Mouse (Mus musculus): ENCODE results near the gene Rrp15.

The Rrp15 gene

DNA sequence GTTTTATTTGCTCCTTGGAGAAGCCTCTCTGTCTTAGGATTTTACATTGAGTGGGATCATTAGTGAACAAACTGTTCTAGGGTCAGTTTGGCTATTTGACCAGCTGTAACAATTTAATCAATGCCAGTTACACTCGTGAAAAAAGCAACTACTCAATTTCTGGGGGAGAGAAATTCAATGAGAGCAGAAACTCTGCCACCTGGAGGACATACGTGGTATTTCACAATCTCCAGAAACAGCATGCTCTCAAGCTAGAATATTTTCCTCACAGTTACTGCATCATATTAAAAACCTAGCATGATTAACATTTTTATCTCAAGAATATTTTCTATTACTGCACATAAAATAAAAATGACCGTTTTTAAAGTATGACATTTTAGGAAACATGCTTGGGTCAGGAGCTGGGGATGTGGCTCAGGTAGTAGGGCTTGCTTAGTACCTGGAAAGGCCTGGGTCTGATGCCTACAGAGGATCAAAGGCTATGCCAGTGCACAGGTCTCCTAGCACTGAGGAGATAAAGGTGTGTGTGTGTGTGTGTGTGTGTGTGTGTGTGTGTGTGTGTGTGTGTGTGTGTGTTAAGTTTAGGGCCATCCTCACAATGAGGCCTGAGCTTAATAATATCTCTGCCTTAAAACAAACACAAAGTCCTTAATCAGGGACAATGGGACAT lies 36.2 kb downstream of the Rrp15 start:
- DNase-seq: peak; percentile 61

DNA sequence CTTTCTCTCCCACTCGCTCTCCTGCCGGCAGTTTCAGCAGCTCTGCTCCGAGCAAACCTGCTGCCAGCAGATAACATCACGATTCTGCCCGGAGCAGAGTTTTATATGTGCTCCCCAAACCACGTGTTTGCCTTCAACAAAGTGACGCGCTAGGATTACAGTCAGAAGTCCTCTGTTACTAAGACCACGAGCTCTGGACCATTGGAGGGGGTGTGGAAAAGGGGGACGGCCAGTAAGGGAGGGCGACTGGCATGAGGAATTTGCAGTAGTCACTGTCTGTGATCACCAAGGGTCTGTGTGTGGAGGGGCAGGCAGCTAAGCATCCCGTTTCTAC lies 43.3 kb downstream of the Rrp15 start, which contains the start of gene Tgfb2:
Gene Tgfb2 (minus strand): TSS at position 75 of the 334 bp plus-strand sequence.
- peak; percentile 26 for DNase-seq

DNA sequence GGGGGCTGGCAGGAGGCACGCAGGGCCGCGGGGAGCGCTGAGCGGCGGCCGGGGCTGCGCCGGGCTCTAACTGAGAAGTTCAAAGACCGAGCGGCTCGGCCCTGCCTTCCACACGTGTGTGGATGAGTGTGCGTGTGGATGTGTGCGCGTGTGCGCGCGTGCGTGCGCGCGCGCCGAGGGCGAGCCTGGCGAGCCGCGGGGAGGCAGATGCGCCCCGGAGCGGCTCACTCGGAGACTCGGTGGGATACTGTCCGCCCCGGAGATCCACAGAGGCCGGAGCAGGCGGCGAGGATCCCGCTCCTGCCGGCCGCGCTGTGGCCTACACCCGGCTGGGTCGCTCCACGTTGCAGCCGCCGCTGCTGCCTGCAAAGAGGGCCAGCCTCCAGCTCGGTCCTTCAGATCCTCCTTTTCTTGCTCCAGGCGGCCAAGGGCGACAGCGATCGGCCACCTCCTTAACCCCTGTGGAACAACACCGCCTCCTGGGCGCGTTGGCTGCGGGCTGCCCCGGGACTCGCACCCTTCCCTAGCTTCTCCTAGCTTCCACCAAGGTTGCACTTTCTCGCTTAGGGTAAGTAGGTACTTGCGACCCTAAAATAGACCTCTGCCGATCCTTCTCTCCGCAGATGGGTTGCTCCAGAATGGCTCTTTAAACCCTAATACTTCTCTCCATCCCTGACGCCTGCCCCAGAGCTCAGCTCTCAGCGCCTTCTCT lies 43.8 kb downstream of the Rrp15 start:
- peak; percentile 66 for DNase-seq

DNA sequence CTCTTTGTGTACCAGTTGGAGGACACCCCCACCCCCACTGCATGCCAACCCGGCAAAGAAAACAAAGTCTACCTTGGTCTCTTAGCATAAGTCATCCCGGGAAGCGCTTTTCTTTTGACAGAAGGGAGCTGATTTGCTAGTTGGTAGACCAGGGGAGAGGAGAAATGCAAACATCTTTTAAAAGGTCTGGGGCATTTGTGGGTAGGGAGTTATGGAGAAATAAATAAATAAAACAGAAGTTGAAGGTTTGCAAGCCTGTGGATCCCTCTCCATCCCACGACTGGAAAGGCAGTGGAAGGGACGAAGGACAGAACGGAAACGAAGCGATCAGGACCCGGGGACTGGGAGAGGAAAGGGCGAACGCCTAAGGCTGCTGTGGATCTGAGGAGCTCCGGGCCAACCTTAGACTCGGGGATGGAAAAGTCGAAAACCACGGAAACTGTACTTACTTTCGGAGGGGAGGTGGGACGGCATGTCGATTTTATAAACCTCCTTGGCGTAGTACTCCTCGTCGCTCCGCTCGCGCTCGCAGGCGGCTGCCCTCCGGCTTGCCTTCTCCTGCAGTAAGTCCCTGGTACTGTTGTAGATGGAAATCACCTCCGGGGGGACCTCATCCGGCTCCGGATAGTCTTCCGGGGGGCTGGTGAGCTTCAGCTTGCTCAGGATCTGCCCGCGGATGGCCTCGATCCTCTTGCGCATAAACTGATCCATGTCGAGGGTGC lies 45.0 kb downstream of the Rrp15 start:
- DNase-seq: peak; percentile 26

DNA sequence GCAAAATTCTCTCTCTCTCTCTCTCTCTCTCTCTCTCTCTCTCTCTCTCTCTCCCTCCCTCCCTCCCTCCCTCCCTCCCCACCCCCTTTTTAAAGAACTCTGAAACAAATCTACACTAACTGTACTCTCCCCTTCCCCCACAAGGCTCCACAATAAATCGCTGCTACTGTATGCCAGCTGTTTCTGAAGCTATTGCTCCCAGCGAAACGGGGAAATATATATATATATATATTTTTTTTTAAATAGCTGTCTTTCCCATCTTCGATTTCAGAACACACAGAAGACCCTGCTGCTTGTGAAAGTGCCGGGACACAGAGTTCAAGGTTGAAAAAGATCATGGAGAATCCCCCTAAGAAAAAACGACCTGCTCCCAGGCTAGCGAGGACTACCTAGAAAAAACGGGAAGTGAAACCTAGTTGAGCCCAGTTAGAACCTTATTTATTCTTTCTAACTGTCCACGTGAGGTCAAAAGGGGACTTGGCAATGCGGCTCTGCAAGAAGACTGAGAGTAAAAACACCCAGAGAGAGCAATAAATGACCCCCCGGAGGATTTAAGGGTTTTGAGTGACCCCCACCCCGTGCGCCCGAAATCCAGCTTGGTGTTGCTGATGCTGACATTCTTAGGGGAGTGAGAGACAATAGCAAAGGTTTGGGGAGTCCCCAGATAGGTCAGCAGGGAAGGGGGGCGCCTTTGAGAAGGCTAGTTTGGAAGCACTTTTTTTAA lies 45.7 kb downstream of the Rrp15 start:
- no peak for DNase-seq

DNA sequence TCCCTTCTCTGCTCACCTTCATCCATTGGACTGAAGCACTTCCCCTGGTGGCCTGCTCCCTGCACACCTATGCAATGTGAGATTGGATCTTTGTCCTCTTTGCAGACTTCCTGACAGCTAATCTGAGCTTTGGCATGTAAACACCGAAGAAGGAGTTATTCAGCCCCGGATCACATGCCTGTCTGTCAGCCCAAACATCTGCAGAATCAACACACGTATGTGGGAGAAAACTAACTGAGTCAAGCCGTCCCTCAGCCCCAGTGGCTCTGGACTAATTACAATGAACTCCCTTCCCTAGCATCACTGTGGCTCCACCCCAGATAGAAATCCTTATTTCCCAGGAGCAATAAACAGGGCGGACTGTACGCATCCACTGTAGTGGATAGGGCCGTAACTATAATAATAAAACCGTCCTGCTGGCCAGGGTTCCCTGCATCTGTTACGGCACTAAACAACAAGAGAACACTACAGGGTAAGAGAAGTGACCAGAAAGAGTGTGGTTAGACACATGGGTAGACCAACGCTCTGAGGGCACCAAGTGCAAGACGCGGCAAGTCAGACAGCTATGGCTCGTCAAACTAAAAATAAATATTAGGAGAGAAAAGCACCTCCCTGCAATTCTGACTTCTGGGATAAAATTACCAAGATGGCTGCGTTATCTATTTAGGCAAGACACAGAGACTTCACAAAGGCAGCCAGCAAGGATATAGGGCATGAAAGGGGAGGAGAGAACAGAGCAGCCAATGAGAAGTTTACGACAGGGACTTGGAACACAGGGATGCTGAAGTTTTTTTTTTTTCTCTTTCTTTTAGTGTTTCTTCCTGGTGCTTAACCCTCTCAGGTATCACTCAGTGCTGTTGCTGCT lies 46.5 kb downstream of the Rrp15 start:
- no peak for DNase-seq

DNA sequence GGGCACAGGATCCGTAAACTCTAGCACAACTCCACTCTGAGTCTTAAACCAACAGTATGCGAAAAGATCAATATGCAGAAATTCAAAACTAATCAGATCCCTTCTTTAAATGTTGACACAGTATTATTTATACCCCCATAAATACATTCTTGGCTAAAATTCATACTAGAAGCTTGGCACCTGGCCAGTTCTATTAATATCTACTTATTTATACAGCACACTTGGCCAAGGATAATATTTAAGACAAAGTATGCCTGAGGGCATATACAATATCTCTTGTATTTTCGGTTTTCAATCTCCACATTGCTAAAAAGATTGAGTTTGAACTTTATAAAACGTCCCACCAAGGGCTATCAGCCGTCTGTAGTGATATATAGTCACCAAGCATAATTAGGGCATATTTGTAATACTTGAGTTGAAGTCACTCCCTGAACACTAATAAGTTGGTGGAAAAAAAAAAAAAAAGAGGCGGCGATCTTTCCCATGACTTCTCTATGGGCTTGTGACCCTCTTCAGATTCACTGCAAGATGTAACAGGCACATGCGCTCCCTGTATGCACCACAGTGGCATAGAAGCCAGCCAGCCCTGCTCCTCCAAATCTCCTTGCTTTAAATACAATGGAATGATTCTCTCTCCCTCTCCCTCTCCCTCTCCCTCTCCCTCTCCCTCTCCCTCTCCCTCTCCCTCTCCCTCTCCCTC lies 47.8 kb downstream of the Rrp15 start:
- no peak for DNase-seq

DNA sequence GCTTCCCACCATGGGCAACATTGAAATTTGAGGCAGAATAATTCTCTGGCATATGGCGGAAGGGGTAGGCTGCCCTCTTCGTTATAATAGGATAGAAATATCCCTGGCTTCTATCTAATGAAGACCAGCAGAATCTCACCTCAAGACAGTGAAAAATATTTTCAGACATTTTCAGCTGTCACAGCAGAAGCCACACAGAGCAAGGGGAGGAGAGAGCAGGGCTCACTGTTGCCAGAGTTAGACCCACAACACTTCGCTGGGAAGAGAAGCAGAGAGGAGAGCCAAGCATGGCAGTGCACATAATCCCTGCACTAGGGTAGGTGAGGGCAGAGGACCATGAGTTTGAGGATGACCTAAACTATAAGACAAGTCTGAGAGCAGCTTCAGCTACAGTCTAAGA lies 48.7 kb downstream of the Rrp15 start:
- no peak for DNase-seq

DNA sequence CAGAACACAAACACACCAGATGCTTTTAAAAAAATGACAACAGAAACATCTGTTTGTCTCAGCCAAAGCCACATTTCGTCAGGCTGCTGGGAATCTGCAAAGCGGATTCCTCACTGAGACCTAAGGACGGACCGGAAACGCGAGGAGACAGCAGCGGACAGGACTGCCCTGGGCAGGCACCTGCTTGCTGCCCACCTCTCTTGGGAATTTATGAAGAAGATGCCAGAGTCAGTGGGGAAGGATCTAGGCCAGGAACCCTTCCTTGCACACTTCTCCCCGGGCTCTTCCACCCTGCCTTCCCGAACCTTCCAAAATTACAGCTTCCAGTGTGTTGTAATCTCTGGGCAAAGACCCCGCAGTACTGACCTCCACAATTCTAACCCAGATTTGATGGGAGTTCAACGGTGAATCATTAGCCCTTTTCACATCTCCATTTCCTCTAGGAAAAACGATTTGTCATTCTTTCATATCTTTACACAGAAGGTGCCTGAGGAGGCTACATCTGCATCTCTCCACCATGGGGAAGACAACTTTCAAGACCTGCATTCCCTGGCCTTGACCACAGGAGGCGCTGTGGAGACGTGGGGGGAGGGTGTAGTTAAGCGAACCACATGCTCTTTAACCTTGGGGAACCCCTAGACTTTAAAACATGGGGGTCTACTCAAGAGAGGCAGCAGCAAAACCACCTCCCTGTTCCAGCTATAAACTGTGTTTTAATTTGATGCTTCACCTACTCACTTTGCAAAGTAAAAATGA lies 50.4 kb downstream of the Rrp15 start:
- no peak for DNase-seq

DNA sequence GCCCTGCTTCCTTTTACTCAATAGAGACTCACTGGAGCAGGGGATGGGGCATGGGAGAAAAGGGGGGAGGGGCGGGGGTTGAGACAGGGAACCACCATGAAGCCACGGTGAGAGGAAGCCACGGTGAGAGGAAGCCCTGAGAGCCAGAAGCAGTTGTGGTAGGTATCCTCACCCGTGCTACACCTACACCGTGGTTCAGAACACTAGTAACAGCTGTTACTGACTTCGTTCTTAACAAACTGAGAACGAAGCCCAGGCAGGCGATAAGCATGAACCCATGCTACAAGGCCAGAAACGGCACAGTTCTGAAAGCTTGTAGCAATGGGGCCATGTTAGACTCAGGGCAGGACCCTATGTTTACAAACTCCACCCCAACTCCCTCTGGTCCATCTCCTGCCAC lies 52.9 kb downstream of the Rrp15 start:
- no peak for DNase-seq

DNA sequence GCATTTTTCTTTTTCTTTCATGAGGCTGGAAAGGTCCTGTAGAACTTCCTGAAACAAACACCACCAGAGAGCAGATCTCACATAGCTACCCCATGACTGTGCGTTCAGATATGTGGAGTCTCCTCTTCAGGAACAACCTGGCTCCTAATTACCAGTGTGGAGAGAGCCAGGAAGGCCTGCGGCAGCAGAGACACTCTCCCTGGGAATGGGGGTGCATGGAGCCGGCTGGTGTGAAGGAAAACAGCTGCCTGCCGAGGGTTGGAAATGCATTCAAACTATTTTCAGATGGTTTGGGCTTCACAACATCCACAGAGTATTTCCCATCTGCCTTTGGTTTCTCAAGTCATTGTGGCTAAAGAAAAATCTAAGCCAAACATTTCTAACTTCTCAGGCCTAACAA lies 53.8 kb downstream of the Rrp15 start:
- DNase-seq: no peak

DNA sequence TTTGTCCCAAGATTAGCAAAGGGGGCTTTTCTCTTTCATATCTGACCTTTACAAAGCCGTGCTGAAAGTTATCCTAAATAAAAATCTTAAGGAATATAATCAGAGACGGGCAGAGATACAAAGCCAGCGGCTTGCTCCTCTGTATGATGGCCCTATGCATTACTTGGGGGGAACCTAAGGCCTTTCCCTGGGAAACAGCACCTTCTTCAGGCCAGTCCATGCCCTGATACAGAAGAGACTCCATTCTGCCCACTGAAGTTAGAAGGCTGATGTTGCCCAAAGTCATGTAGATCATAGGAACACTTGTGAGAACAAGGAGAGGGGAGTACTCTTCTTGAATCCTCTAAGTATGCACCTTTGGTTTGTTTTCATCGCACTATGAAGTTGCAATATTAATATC lies 56.8 kb downstream of the Rrp15 start:
- no peak for DNase-seq

DNA sequence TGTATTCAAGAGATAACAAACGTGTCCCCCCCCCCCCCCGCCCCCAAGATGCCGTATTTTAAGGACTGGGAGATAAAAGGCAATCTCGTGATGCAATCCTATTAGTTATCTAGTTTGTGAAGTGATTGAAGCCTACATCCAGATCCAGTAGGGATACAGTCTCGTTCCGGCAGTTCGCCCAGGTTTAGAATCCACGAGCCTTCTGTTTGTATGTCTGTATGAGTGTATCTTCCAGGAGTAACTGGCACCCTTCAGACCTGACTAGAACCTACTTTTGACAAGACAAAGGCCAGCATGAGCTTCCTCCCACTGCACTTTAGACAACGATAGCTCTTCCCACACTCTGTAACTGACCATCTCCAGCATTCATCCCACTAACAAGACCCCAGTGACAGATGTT lies 57.5 kb downstream of the Rrp15 start:
- no peak for DNase-seq

DNA sequence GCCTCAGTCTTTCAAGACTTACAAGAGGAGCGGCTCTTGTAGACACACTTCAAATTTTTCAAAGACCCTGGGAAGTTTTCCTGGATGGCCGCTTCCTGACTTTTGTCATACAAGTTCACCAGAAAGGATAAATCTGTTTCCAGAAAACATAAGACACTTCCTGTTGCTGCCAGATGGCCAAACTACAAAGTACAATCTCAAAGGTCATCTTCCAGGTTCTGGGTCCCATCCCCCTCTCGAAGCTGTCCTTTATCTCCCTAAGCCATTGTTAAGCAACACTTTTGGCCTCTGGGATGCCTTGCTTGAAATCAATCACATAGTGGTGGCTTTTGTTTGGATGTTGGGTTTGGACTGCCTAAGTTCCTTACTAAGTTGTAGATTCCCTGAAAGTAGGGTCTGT lies 65.1 kb downstream of the Rrp15 start:
- DNase-seq: no peak

DNA sequence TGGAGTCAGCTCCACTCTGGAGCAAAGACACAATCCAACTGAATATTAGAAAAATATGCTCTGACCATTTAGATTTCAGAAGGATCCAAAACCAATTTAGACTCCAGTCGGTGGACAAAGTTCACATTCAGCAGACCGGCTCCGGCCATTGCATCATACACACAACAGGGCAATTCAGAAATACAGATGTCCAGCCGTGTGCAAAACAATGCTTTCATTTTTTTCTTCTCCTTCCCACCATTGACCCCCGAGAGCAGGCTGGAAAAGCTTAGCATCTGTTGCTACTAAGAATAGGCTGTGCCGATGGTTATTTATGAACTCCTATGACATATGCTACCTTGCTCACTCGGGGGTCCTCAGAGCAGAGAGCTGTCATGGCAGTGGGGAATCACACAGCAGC lies 66.6 kb downstream of the Rrp15 start:
- no peak for DNase-seq

DNA sequence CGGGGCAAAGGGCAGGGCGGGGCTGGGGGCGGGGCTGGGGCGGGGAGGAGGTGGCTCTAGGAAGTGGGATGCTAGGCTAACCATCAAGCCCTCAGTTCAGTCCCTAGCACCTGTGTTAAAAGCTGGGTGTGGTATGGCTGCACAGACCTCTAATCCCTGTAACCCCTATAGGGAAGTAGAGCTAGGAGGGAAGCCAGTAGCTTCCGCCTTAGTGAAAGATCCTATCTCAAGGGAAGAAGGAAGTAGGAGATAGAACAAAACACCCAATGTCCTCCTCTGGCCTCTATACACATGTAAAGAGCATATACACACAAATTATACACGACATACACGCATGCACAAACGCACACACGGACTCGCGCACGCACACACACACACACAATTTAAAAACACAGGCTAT lies 71.5 kb downstream of the Rrp15 start:
- no peak for DNase-seq

DNA sequence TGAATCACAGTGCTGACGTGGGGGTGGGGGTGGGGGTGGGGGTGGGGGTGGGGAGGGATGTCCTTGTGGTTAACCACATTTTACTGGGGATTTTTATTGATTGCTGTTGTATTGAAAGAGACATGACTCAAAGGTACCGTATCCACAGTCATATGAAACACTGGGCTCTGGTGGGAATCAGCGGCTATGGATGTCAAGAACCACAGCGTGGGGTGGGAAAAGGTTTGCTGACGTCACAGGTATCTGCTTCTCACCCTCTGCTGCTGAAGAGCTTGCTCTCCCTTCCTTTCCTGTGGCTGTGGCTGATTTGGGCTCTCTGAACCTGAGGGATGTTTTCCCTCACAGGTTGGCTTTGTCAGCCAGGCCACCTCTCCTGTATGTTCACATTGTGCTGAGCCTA lies 73.0 kb downstream of the Rrp15 start:
- DNase-seq: no peak

DNA sequence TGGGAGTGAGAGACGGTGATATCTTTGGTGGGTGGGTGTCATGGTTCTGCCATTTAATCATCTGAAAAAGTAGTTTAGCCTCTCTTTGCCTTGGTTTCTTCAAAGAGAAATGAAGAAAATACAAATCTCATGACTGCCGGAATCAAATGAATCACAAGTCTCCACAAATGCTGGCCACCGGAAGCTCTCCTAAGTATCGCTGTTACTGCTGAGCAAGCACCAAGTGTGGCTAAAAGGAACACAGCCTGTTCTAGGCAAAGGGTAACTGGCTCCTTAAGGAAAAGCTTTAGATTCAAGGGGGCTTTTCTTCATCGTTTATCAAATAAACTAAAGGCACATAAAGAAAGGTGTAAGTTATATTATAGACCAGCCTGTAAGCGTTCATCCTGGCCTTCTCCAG lies 73.9 kb downstream of the Rrp15 start:
- no peak for DNase-seq

DNA sequence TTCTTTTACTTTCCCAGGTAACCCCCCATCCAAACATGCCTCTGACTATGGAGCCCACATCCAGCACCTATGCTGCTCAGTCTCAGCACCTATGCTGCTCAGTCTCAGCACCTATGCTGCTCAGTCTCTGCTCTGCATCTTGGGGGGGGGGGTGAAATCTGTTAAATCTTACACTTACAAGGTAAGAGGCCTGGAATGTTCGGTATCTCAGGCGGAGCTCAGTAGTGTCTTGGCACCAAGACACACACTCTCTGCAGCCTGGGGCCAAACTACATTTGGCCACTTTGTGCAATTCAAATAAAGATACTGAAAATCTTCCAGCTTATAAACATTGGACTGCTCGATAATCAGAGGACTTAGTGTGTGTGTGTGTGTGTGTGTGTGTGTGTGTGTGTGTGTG lies 74.5 kb downstream of the Rrp15 start:
- no peak for DNase-seq

DNA sequence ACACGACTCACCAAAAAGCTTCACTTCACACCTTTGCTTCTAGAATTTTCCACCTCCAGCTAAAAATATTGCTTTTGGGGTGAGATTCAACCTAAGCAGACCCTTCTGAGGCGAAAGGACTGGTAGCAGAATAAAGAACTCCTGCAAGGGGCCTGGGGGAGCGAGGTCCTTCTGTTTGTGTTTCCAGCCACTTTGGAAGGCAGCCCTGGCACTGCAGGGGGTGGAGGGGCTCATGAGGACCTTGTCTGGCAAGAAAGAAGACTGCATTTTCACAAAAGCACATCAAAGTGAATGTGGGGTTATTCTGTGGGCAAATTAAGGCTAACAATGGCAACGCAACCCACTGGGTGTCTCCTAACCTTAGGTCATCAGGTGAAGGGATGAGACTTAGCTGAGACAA lies 76.0 kb downstream of the Rrp15 start:
- DNase-seq: no peak
